Mouse (Mus musculus): ENCODE measurements around the gene Dnmbp. TPM values are rescaled to one million over a fixed set of nuclear protein-coding genes. Genes with fewer than 3 reads are reported as not detected.

Gene Dnmbp
- polyA plus RNA-seq, 1 experiment = 2.0 TPM

- H3K4me3 ChIP-seq (replicated peaks) = no peak overlapping the region
- no peaks in the 10 kb centered on the region for H3K27me3 ChIP-seq (replicated peaks)
- peaks cover 2% of the 10 kb centered on the region; the same call in 1 of the 2 replicates for H3K9me3 ChIP-seq
- H3K36me3 ChIP-seq (replicated peaks; ENCODE audit: low read length) = peaks cover 6% of the 10 kb centered on the region
- TF ChIP-seq FLI1 (IDR thresholded peaks at IDR 0.05; ENCODE audit: low read length) (no peak), GATA1 (IDR thresholded peaks at IDR 0.05; ENCODE audit: borderline replicate concordance, low read length) (no peak)
- H3K4me1 ChIP-seq = peaks cover 56% of the 10 kb centered on the region
Measured at GRCm38 (mm10) chr19:43927967-43928366, 12.0 kb downstream of the Dnmbp start.

GRCm38 (mm10) chr19:43927057-43927456, 12.9 kb downstream of the Dnmbp start:
- Histone ChIP-seq H3K9me3 (peaks cover 3% of the 10 kb centered on the region; the same call in 1 of the 2 replicates), H3K4me3 (replicated peaks) (no peak overlapping the region), H3K4me1 (peaks cover 56% of the 10 kb centered on the region), H3K36me3 (replicated peaks; ENCODE audit: low read length) (peaks cover 7% of the 10 kb centered on the region), H3K27me3 (replicated peaks) (no peaks in the 10 kb centered on the region)
- TF ChIP-seq GATA1 (IDR thresholded peaks at IDR 0.05; ENCODE audit: borderline replicate concordance, low read length) (no peak), FLI1 (IDR thresholded peaks at IDR 0.05; ENCODE audit: low read length) (no peak)

- TF ChIP-seq FLI1 (IDR thresholded peaks at IDR 0.05; ENCODE audit: low read length) (no peak), GATA1 (IDR thresholded peaks at IDR 0.05; ENCODE audit: borderline replicate concordance, low read length) (no peak)
- Histone ChIP-seq H3K4me3 (replicated peaks) (peak overlapping the region; percentile 73), H3K4me1 (peaks cover 61% of the 10 kb centered on the region), H3K9me3 (peaks cover 3% of the 10 kb centered on the region; the same call in 1 of the 2 replicates), H3K36me3 (replicated peaks; ENCODE audit: low read length) (peaks cover 7% of the 10 kb centered on the region), H3K27me3 (replicated peaks) (no peaks in the 10 kb centered on the region)
Measured at GRCm38 (mm10) chr19:43926141-43926987, 13.6 kb downstream of the Dnmbp start.

GRCm38 (mm10) chr19:43924361-43924760, 15.6 kb downstream of the Dnmbp start:
- no peaks in the 10 kb centered on the region for H3K27me3 ChIP-seq (replicated peaks)
- no peak overlapping the region for H3K4me3 ChIP-seq (replicated peaks)
- peaks cover 7% of the 10 kb centered on the region for H3K36me3 ChIP-seq (replicated peaks; ENCODE audit: low read length)
- TF ChIP-seq GATA1 (IDR thresholded peaks at IDR 0.05; ENCODE audit: borderline replicate concordance, low read length) (no peak), FLI1 (IDR thresholded peaks at IDR 0.05; ENCODE audit: low read length) (no peak)
- H3K9me3 ChIP-seq = peaks cover 3% of the 10 kb centered on the region; the same call in 1 of the 2 replicates
- peaks cover 61% of the 10 kb centered on the region for H3K4me1 ChIP-seq

- H3K4me3 ChIP-seq (replicated peaks) = no peak overlapping the region
- peaks cover 3% of the 10 kb centered on the region; the same call in 1 of the 2 replicates for H3K9me3 ChIP-seq
- peaks cover 69% of the 10 kb centered on the region for H3K4me1 ChIP-seq
- TF ChIP-seq FLI1 (IDR thresholded peaks at IDR 0.05; ENCODE audit: low read length) = no peak
- H3K36me3 ChIP-seq (replicated peaks; ENCODE audit: low read length) = peaks cover 10% of the 10 kb centered on the region
- no peaks in the 10 kb centered on the region for H3K27me3 ChIP-seq (replicated peaks)
Measured at GRCm38 (mm10) chr19:43922963-43923362, 17.0 kb downstream of the Dnmbp start.

GRCm38 (mm10) chr19:43921410-43921809, 18.6 kb downstream of the Dnmbp start:
- Histone ChIP-seq H3K4me1 (peaks cover 72% of the 10 kb centered on the region), H3K4me3 (replicated peaks) (peak overlapping the region; percentile 89), H3K36me3 (replicated peaks; ENCODE audit: low read length) (peaks cover 10% of the 10 kb centered on the region), H3K9me3 (peaks cover 3% of the 10 kb centered on the region; the same call in 1 of the 2 replicates), H3K27me3 (replicated peaks) (no peaks in the 10 kb centered on the region)
- TF ChIP-seq FLI1 (IDR thresholded peaks at IDR 0.05; ENCODE audit: low read length) = no peak
- no peak for TF ChIP-seq GATA1 (IDR thresholded peaks at IDR 0.05; ENCODE audit: borderline replicate concordance, low read length)

GRCm38 (mm10) chr19:43920453-43921300, 19.3 kb downstream of the Dnmbp start:
- H3K9me3 ChIP-seq = peaks cover 3% of the 10 kb centered on the region; the same call in 1 of the 2 replicates
- peaks cover 66% of the 10 kb centered on the region for H3K4me1 ChIP-seq
- peak overlapping the region; percentile 89 for H3K4me3 ChIP-seq (replicated peaks)
- H3K27me3 ChIP-seq (replicated peaks) = no peaks in the 10 kb centered on the region
- peaks cover 10% of the 10 kb centered on the region for H3K36me3 ChIP-seq (replicated peaks; ENCODE audit: low read length)
- TF ChIP-seq GATA1 (IDR thresholded peaks at IDR 0.05; ENCODE audit: borderline replicate concordance, low read length) (no peak), FLI1 (IDR thresholded peaks at IDR 0.05; ENCODE audit: low read length) (no peak)

- TF ChIP-seq FLI1 (IDR thresholded peaks at IDR 0.05; ENCODE audit: low read length) = no peak
- no peak for TF ChIP-seq GATA1 (IDR thresholded peaks at IDR 0.05; ENCODE audit: borderline replicate concordance, low read length)
- H3K9me3 ChIP-seq = peaks cover 3% of the 10 kb centered on the region; the same call in 1 of the 2 replicates
- peaks cover 10% of the 10 kb centered on the region for H3K36me3 ChIP-seq (replicated peaks; ENCODE audit: low read length)
- H3K4me1 ChIP-seq = peaks cover 64% of the 10 kb centered on the region
- H3K4me3 ChIP-seq (replicated peaks) = no peak overlapping the region
- no peaks in the 10 kb centered on the region for H3K27me3 ChIP-seq (replicated peaks)
Measured at GRCm38 (mm10) chr19:43919841-43920240, 20.1 kb downstream of the Dnmbp start.

- TF ChIP-seq FLI1 (IDR thresholded peaks at IDR 0.05; ENCODE audit: low read length) (no peak), GATA1 (IDR thresholded peaks at IDR 0.05; ENCODE audit: borderline replicate concordance, low read length) (no peak)
- Histone ChIP-seq H3K9me3 (peaks cover 3% of the 10 kb centered on the region; the same call in 1 of the 2 replicates), H3K27me3 (replicated peaks) (no peaks in the 10 kb centered on the region), H3K4me3 (replicated peaks) (no peak overlapping the region), H3K4me1 (peaks cover 61% of the 10 kb centered on the region), H3K36me3 (replicated peaks; ENCODE audit: low read length) (peaks cover 10% of the 10 kb centered on the region)
Measured at GRCm38 (mm10) chr19:43918834-43919233, 21.2 kb downstream of the Dnmbp start.

Data from megakaryocyte, embryonic 14.5 days (primary cell).